Mouse (Mus musculus) layer of hippocampus, postnatal 25 days (tissue): ENCODE measurements around the gene Adh4. TPM values are rescaled to one million over a fixed set of nuclear protein-coding genes. Genes with fewer than 3 reads are reported as not detected.
"Not testable (repeated sequence)": the region's sequence is repeated elsewhere in the genome, so short reads cannot be mapped to it uniquely, and the experiment has no call there.

Experiments
- DNase-seq, 2 experiments: peaks; one replicate each; pipeline ENCODE4 v3.0.0; 2022; ENCODE audit warnings: mixed read lengths in 2 of 2, low spot score in 1 of 2; ENCODE audit errors: extremely low spot score in 1 of 2
- total RNA-seq, 2 experiments: library from RNA; stranded (reverse); gene quantifications; 2 replicates each; pipeline ENCODE4 v1.2.3; 2021

Adh4 gene
- total RNA-seq, 2 experiments from 2014 or later, result not detected

DNA sequence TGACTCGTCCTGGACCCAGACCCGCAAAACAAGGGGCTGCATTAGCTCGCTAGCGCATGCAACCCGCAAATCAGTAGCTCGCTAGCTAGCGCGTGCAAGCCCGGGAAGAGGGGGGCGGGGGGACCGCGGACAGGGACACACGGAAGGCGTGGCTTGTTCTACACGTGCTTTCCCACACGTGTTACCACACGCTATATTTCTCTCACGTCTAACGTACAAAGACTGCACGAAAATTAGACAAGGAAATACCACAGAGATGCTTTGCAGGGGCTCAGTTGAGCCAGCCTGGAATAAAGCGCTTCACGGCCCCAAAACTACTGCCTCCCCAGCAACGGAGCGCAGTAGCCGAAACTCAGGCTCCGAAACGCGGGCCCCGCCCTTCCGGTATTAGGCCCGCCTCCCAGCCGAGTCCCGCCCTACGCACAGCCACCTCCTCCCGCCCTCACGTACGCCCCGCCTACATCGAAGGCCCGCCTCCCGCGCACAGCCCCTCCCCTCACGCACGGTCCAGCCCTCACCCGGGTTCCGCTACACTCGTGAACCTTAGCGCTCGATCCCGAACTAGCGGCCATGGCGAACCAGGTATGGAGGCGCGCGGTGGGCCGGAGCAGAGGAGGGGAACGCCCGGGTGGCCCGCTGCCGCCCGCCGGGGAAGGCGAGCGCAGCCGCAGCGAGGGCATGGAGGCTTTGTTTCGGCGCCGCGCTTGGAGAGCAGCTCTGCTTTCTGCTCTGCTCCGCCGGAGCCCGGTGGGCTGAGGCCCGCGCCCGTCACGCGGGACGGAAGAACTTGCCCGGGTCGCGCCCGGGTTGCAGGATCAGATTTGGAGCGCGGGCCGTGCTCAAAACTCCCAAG, 27.6 kb downstream of the Adh4 start, which contains the start of gene Adh5:
Adh5 (plus strand) TSS at position 482 of the 853 bp plus-strand sequence.
- peak; percentile 68 to 74 for DNase-seq

DNA sequence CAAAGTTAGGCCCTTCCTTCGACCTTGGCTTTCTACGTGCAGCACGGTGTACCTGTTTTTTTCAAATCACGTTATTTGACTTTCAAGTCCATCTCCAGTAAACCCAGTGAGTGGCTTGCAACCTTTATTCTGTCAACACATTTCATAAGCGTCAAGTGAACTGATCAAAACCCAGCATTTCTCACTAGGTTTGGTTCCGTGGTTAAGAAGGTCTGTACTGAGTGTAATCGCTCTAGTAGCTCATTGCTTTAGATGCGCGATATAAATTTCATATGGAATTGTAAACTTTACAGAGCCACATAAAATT, 28.2 kb downstream of the Adh4 start:
- DNase-seq, result no peak

DNA sequence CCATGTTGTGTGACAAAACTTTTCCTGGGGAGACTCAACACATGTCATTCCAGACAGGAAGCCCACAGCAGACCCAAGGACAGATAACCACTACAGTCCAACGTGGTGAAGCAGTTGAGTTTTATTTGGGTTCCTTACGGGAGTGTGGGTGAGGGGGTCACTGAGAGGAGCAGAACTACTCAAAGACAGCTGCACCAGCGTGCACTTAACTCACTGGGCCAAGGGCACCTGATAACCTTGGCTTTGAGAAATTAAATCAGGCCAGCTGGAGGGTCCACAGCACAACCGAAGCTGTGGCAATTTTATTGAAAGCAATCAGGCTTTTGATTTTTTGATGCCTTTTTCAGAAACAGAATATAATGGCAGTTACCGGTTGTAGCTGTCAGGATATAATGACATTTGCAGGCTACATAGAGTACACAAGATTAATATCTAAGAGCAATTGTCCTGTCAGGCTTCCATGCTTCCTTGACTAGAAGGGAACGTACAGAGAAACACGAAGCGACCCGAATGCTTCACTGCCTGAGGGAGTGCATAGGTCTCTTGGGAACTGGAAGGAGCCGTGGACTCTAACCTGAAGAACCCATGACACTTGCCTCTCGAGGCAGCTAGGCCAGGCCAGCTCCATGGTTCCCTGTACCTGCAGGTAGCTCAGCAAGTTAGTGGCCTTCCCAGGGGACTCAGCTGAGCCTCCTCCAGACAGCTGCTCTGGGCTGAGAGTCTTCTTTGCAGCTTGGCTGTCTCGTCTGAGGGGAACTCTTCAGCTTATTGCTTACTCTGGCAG, 33.0 kb downstream of the Adh4 start:
- no peak for DNase-seq

DNA sequence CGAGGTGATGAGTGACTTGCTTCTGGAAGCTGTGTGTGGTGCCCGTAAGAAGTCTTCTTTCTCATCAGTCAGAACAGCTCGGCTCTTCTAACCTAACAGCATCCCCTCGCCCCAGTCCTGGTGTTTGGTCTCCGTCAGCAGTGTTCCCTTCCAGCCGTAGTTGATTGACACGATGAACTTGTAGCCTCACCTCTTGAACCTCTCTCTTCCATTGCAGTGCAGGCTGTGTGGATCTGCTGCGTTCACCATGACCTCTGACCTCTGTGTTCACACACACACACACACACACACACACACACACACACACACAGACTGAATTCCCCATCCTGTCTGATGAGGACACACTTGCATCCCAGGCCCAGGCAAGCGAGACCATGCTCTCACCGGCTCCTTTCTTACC, 36.9 kb downstream of the Adh4 start:
- no peak for DNase-seq

DNA sequence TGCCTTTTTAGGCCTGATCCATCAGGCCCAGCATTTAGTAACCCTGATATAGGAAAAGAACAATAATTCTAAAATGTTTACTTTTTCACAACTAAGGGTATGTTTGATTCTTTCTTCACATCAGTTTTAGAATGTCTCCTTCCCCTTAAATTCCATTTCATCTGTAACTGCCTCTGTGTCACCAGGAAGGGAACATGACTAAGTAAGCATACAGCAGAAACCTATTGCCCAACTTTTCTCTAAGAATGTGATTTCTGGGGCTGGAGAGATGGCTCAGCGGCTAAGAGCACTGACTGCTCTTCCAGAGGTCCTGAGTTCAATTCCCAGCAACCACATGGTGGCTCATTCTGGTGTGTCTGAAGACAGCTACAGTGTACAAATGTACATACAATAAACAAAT, 39.0 kb downstream of the Adh4 start:
- DNase-seq, result no peak

DNA sequence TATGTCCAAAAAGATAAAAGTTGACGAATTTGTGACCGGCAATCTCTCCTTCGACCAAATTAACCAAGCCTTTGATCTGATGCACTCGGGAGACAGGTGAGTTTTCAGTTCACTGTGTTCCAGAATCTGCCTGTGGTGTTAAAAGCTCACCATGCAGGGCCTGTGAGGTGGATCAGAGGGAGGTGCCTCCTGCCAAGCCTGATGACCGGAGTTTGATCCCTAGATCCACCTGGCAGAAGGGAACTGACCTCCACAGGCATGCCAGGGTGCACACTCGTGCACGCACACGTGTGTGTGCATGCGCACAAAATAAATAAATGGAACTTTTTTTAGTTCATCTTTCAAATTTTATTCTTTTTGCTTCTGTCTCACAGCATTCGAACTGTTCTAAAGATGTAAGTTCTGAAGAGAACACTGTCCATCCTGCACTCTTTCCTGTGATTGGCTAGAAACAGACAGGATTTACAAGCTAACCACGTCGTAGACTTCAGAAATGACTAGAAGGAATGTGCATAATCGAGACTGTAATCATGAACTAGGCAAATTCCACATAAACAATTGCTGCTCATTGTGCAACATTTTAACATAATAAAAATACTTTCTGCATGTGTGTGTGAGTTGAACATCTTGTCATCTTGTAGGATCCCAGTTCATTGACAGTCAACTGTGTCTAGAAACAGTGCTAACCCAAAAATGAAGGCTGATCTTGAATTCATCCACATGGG, 39.6 kb downstream of the Adh4 start:
- no peak for DNase-seq

DNA sequence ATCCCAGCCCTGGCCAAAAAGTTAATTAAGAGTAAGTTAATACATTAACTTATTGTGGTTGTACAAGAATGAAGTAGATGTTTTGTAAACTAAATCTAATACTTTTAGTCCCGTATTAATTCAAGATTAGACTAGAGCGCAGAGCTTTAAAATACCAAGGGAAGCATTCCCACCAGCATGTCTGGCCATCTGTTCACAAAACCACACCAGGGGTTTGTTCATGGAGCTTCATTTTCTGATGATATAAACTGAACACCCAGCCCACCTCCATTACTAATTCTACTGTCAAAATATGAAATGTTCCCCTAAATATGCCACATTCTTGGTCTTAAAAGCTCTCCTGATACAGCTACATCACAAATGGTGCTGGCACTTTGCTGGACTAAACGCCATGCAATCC, 43.2 kb downstream of the Adh4 start:
- no peak for DNase-seq

DNA sequence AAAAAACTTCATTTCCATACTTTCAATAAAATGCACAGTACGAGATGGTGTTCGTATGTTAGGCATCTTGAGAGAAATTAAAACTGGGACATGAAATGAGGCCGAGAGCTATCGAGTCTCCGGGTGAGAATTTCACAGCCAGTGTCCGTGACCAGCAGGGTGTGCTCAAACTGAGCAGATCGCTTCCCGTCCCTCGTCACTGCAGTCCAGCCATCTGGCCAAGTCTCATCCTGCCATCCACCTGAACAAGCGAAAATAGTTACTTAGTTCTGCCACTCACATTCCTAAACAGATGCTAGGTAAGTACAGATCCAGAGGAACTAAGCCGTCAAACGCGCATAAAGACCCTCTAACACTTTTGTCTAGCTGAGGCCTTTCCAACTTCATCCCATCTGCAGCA, 45.0 kb downstream of the Adh4 start:
- no peak for DNase-seq

DNA sequence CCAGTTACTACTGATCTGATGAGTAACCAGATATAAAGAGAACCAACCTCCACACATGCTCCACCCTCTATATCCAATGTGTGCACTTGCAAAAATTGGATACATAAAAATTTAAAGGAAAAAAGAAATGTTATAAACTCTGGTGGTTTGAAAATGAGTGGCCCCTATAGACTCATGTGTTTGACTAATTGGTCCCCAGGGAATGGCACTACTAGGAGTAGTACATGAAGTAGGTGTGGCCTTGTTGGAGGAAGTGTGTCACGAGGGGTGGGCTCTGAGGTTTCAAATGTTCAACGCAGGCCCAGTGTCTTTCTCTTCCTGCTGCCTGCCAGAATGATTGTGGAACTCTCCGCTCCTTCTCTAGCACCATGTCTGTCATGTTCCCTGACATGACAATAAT, 46.6 kb downstream of the Adh4 start:
- DNase-seq, result no peak

DNA sequence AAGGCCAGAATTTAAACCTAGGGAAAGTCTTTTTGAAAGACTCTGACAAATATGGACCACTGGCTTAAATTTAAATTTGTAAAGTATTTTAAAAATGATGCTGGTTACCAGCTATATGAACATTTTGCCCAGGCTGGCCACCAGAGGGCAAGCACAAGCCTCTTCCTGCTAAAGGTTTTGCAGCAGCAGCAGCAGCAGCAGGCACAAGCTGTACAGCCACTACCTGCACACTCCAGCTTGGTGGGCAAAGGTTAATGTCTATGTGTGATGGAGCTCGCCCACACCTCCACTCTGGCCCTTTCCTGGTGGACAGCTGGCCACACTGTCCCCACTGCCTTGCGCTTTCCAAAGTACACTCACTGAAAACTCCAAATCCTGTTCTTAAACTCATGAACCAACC, 47.9 kb downstream of the Adh4 start:
- DNase-seq, result no peak

DNA sequence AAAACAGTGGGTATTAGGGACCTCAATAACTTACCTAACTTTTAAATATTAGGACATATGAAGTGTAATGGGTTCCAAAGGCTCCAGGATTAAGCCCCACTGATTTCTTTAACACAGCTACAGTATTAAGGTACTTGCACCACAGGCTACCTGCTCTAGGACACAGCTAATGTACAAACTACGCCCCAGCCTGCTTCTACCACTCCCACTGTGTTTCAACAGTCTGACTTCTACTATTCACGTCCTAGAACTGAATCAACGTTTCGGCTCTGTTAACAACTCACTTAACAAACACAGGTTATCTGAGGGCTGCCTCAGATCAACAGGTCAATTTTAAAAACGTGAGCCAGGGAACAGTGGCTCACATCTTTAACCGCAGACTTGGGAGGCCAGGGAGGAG, 48.5 kb downstream of the Adh4 start:
- no peak for DNase-seq

DNA sequence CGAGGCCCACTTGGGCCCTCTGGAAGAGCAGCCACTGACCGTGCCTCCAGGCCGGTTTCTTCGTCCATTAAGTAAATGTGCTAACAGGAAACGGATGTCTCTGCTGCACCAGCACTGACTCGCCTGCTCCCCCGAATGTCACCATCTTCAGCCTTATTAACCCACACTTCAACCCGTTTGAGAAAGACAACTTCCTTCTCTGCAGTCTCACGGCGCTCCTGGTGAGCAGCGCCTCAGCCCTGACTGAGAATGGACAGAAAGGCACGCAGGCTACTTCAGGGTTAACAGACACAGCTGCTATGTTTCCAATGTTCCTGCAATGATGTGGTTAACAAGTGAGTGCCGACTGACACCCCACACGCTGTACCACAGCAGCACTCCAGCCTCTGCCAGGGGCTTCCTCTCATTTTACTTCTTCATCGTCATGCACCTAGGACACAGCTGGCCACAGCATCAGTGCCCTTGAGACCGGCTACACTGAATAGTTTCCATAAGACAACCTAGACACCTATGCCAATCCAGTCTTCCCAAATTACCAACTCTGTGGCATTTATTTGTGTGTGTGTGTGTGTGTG, 49.4 kb downstream of the Adh4 start:
- DNase-seq, result no peak

DNA sequence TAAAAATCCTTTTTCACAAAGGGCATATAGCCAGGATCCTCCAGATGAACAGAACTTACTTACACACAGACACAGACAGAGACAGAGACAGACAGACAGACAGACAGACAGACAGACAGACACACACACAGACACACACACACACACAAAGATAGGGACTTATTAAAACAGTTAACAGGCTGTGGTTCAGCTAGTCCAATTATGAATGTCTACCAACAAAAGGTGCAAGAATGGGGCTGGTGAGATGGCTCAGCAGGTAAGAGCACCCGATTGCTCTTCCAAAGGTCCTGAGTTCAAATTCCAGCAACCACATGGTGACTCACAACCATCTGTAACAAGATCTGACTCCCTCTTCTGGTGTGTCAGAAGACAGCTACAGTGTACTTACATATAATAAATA, 51.4 kb downstream of the Adh4 start:
- DNase-seq, result not testable (repeated sequence)

DNA sequence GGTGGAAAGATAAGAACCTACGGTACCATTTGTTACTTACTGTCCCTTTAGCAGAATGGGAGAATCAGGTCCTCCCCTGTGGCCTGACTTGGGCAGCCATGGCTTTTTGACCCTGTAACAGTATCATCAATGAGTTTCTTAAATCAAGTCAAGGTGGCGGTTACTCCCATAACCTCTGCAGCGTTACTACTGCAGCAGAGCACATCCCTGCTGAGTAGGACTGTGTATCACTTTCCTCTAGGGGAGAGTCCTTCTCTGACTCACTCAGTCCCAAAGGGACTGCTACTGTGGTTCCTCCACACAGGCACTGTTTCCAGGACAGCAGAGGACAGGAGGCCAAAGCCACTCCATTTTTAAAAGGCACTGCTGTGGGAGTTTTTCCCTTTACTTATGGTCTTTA, 55.8 kb downstream of the Adh4 start:
- DNase-seq, result no peak

DNA sequence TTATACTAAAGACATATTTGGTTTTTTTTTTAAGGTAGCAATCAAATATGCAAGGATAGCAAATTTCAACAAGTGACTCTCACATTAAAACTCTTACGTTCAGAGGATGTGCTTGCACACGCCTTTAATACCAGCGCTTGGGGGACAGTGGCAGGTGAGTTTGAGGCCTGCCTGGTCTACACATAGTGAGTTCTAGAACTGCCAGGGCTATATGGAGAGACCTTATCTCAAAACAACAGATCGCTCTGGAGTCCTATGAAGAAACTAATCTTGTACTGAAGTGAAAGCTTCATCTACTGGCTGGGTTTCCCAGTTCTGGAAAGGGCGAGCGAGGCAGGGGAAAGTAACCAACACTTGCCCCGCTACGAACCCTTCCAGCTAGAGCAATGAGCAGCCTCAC, 64.2 kb downstream of the Adh4 start:
- DNase-seq, result no peak

Other genes starting within 250 kb of the Adh4 start
- gene 4930579F01Rik, start 221.6 kb upstream of the Adh4 start, total RNA-seq, result not detected
- gene Adh7, start 197.7 kb upstream of the Adh4 start, total RNA-seq, result under 1 TPM in 1 of 2 experiments, not detected in 1; 0.07 TPM
- gene Adh1, start 154.5 kb upstream of the Adh4 start, total RNA-seq, result under 1 TPM; 0.45 to 0.59 TPM
- gene Adh6a, start 102.2 kb upstream of the Adh4 start, total RNA-seq, result not detected
- not detected for gene Adh6b, start 73.7 kb upstream of the Adh4 start, total RNA-seq
- gene Adh5, start 27.6 kb downstream of the Adh4 start, total RNA-seq, result 10 to 100 TPM; 71.0 to 76.7 TPM
- gene Metap1, start 74.0 kb downstream of the Adh4 start, total RNA-seq, result 10 to 100 TPM; 41.9 to 44.4 TPM
- 100 to 1,000 TPM; 164 to 177 TPM for gene Eif4e, start 110.7 kb downstream of the Adh4 start, total RNA-seq